Comparison of ENCODE assay signal across 11 mouse cellular contexts in genomic region chrX:167179961-167180642, GRCm38 (mm10). TPM values are rescaled to one million over a fixed set of nuclear protein-coding genes. Genes with fewer than 3 reads are reported as not detected.
A peak's percentile ranks its signal among the peaks of the same experiment; 100 is the strongest.
DNase-seq lines count a peak whose midpoint lies in the region; ATAC-seq lines count a peak whose summit lies in the region.
"Had no signal": no experiment of that assay in that cellular context is flagged by ENCODE, and none has a peak within 500 bp of the region (broad histone marks: within the 10 kb centered on the region; RNA-seq: fewer than 3 reads in every experiment).

No protein-coding gene starts in this region.

- H3K27me3 ChIP-seq in liver, embryonic 15.5 days: no peaks in the 10 kb centered on the region
- peaks cover 11% of the 10 kb centered on the region for H3K27me3 ChIP-seq in liver, embryonic 11.5 days (replicated peaks; ENCODE audit: control insufficient read depth, insufficient read depth, low read length)
- H3K27me3 ChIP-seq in hindbrain, embryonic 14.5 days (ENCODE audit: control insufficient read depth, insufficient read depth, low read length): peaks cover 23% of the 10 kb centered on the region; the same call in 1 of the 2 replicates
- H3K27me3 ChIP-seq in neural tube, embryonic 15.5 days (replicated peaks): peaks cover 22% of the 10 kb centered on the region; the same call in 1 of the 2 replicates
- peaks cover 50% of the 10 kb centered on the region for H3K27me3 ChIP-seq in kidney, embryonic 15.5 days

- no peaks in the 10 kb centered on the region for H3K4me1 ChIP-seq in liver, embryonic 15.5 days (replicated peaks)
- H3K4me1 ChIP-seq in liver, embryonic 11.5 days (replicated peaks; ENCODE audit: control insufficient read depth, insufficient read depth, low read length): no peaks in the 10 kb centered on the region
- H3K4me1 ChIP-seq in hindbrain, embryonic 14.5 days (replicated peaks; ENCODE audit: control insufficient read depth, insufficient read depth, low read length): no peaks in the 10 kb centered on the region
- no peaks in the 10 kb centered on the region for H3K4me1 ChIP-seq in neural tube, embryonic 15.5 days
- H3K4me1 ChIP-seq in kidney, embryonic 15.5 days: no peaks in the 10 kb centered on the region

- 31% methylated on average over 4 of the region's 4 CpGs for WGBS in liver, embryonic 15.5 days (ENCODE audit: insufficient replicate concordance)
- 45% methylated on average over 4 of the region's 4 CpGs for WGBS in liver, embryonic 11.5 days
- 75% methylated on average over 4 of the region's 4 CpGs for WGBS in hindbrain, embryonic 14.5 days
- WGBS in neural tube, embryonic 15.5 days: 70% methylated on average over 4 of the region's 4 CpGs
- 57% methylated on average over 4 of the region's 4 CpGs for WGBS in kidney, embryonic 15.5 days

- H3K27ac ChIP-seq in liver, embryonic 15.5 days (replicated peaks): peak overlapping the region; percentile 33; the same call in 1 of the 2 replicates
- no peak overlapping the region for H3K27ac ChIP-seq in liver, embryonic 11.5 days (ENCODE audit: low read depth, low read length)
- no peak overlapping the region for H3K27ac ChIP-seq in hindbrain, embryonic 14.5 days
- H3K27ac ChIP-seq in neural tube, embryonic 15.5 days (replicated peaks): no peak overlapping the region
- no peak overlapping the region for H3K27ac ChIP-seq in kidney, embryonic 15.5 days
- H3K27ac ChIP-seq: liver, embryonic 14.5 days had no signal

- no peaks in the 10 kb centered on the region for H3K9me3 ChIP-seq in liver, embryonic 15.5 days (replicated peaks)
- no peaks in the 10 kb centered on the region for H3K9me3 ChIP-seq in liver, embryonic 11.5 days (ENCODE audit: control insufficient read depth, low read length)
- H3K9me3 ChIP-seq in hindbrain, embryonic 14.5 days (ENCODE audit: control insufficient read depth, low read length): no peaks in the 10 kb centered on the region
- H3K9me3 ChIP-seq in neural tube, embryonic 15.5 days (replicated peaks): no peaks in the 10 kb centered on the region
- no peaks in the 10 kb centered on the region for H3K9me3 ChIP-seq in kidney, embryonic 15.5 days (replicated peaks)

- H3K9ac ChIP-seq in liver, embryonic 15.5 days: no peak overlapping the region
- no peak overlapping the region for H3K9ac ChIP-seq in liver, embryonic 11.5 days (ENCODE audit: low read depth, low read length)
- H3K9ac ChIP-seq in hindbrain, embryonic 14.5 days: no peak overlapping the region
- no peak overlapping the region for H3K9ac ChIP-seq in neural tube, embryonic 15.5 days (replicated peaks)
- H3K9ac ChIP-seq in kidney, embryonic 15.5 days: no peak overlapping the region
- H3K9ac ChIP-seq: liver, embryonic 14.5 days had no signal

- no peak overlapping the region for H3K4me3 ChIP-seq in liver, embryonic 15.5 days (replicated peaks)
- no peak overlapping the region for H3K4me3 ChIP-seq in liver, embryonic 11.5 days (ENCODE audit: low read depth, low read length)
- no peak overlapping the region for H3K4me3 ChIP-seq in hindbrain, embryonic 14.5 days (replicated peaks; ENCODE audit: low read length)
- H3K4me3 ChIP-seq in neural tube, embryonic 15.5 days (replicated peaks): no peak overlapping the region
- H3K4me3 ChIP-seq in kidney, embryonic 15.5 days (replicated peaks): no peak overlapping the region

- no peak for ATAC-seq in liver, embryonic 15.5 days (ENCODE audit: insufficient read depth)
- no peak for ATAC-seq in liver, embryonic 11.5 days (replicated peaks; ENCODE audit: low FRiP score)
- peak; percentile 94 for ATAC-seq in common myeloid progenitor, adult 5-6 weeks (replicated peaks; ENCODE audit: low read depth, poor library complexity, severe bottlenecking)
- no peak for ATAC-seq in hindbrain, embryonic 14.5 days (ENCODE audit: low FRiP score)
- no peak for ATAC-seq in neural tube, embryonic 15.5 days (ENCODE audit: low FRiP score)
- no peak for ATAC-seq in kidney, embryonic 15.5 days (replicated peaks; ENCODE audit: low FRiP score)
- ATAC-seq: Patski had no signal

- no peak for DNase-seq in liver, embryonic 11.5 days (ENCODE audit: low spot score)
- peak; percentile 34 for DNase-seq in lung, postnatal 25 days (ENCODE audit: low spot score)
- DNase-seq in thymus, postnatal 0 days (ENCODE audit: low spot score): peak; percentile 28
- no peak for DNase-seq in hindbrain, embryonic 14.5 days (ENCODE audit: low spot score)
- DNase-seq: cerebellum, adult 8-10 months had no signal

- no peak overlapping the region for H3K4me2 ChIP-seq in liver, embryonic 15.5 days
- H3K4me2 ChIP-seq in liver, embryonic 11.5 days: no peak overlapping the region
- no peak overlapping the region for H3K4me2 ChIP-seq in hindbrain, embryonic 14.5 days (replicated peaks)
- no peak overlapping the region for H3K4me2 ChIP-seq in neural tube, embryonic 15.5 days
- no peak overlapping the region for H3K4me2 ChIP-seq in kidney, embryonic 15.5 days

- no peaks in the 10 kb centered on the region for H3K36me3 ChIP-seq in liver, embryonic 15.5 days (replicated peaks)
- H3K36me3 ChIP-seq in liver, embryonic 11.5 days (ENCODE audit: control insufficient read depth, insufficient read depth, low read length): no peaks in the 10 kb centered on the region
- H3K36me3 ChIP-seq in hindbrain, embryonic 14.5 days (replicated peaks; ENCODE audit: control insufficient read depth, insufficient read depth): no peaks in the 10 kb centered on the region
- H3K36me3 ChIP-seq in neural tube, embryonic 15.5 days: no peaks in the 10 kb centered on the region
- H3K36me3 ChIP-seq in kidney, embryonic 15.5 days: no peaks in the 10 kb centered on the region

RNA-seq across cellular contexts. Expression of gene Tmsb4x, which starts 29.0 kb away (rescaled TPM):
- polyA plus RNA-seq in liver, embryonic 15.5 days (2015; fragmentation: Nextera tagmentation; extraction: Ambion mirVana): 972 and 1,248 TPM in 2 replicates
- 1,729 and 1,856 TPM in 2 replicates for polyA plus RNA-seq in liver, embryonic 11.5 days (2014; fragmentation: Nextera tagmentation; extraction: Ambion mirVana)
- 1,342 and 1,379 TPM in 2 replicates for total RNA-seq in common myeloid progenitor, adult 5-6 weeks (2017)
- 6,098 and 6,310 TPM in 2 replicates for polyA plus RNA-seq in thymus, postnatal 0 days (2015; fragmentation: Nextera tagmentation; extraction: Ambion mirVana)
- 4,629 and 5,303 TPM in 2 replicates for polyA plus RNA-seq in hindbrain, embryonic 14.5 days (2014; fragmentation: Nextera tagmentation; extraction: Ambion mirVana)
- 4,491 and 5,117 TPM in 2 replicates for polyA plus RNA-seq in neural tube, embryonic 15.5 days (2015; fragmentation: Nextera tagmentation; extraction: Ambion mirVana)
- polyA plus RNA-seq in kidney, embryonic 15.5 days (2015; fragmentation: Nextera tagmentation; extraction: Ambion mirVana): 2,736 and 2,813 TPM in 2 replicates

Comparison
In these comparisons a context has a peak if more than half of its experiments do, and no peak if none do; other contexts are left out.
1. DNase-seq: peak in lung, postnatal 25 days (single experiment) and thymus, postnatal 0 days (single experiment); none in liver, embryonic 11.5 days (single experiment) and hindbrain, embryonic 14.5 days (single experiment).